Mouse (Mus musculus): Measurements from ENCODE around the gene Larp4b. TPM values are rescaled to one million over a fixed set of nuclear protein-coding genes. Genes with fewer than 3 reads are reported as not detected.

Gene Larp4b
- total RNA-seq, 4 experiments from 2014 or later: 61.6 to 73.6 (median 64.8) TPM

- no peak for DNase-seq (ENCODE audit: low spot score in 2 of 2)
These were observed 84.6 kb downstream of the Larp4b start for GRCm38 (mm10) chr13:9178270-9178669.

- no peak for DNase-seq (ENCODE audit: low spot score in 2 of 2)
These were observed 85.0 kb downstream of the Larp4b start for GRCm38 (mm10) chr13:9178718-9179117.

- DNase-seq (ENCODE audit: low spot score in 2 of 2): no peak
These were observed 86.5 kb downstream of the Larp4b start for GRCm38 (mm10) chr13:9180221-9180620.

- no peak for DNase-seq (ENCODE audit: low spot score in 2 of 2)
These were observed 87.4 kb downstream of the Larp4b start for GRCm38 (mm10) chr13:9181106-9181505.

- peak; percentile 48 for DNase-seq (ENCODE audit: low spot score in 2 of 2)
These were observed 88.1 kb downstream of the Larp4b start for GRCm38 (mm10) chr13:9181666-9182264.

- no peak for DNase-seq (ENCODE audit: low spot score in 2 of 2)
These were observed 90.6 kb downstream of the Larp4b start for GRCm38 (mm10) chr13:9184281-9184680.

- DNase-seq (ENCODE audit: low spot score in 2 of 2): no peak
These were observed 91.0 kb downstream of the Larp4b start for GRCm38 (mm10) chr13:9184716-9185115.

GRCm38 (mm10) chr13:9187156-9187555 lies 93.5 kb downstream of the Larp4b start:
- DNase-seq (ENCODE audit: low spot score in 2 of 2): no peak

- DNase-seq (ENCODE audit: low spot score in 2 of 2): no peak
These were observed 94.2 kb downstream of the Larp4b start for GRCm38 (mm10) chr13:9187566-9188530.

- no peak for DNase-seq (ENCODE audit: low spot score in 2 of 2)
These were observed 95.8 kb downstream of the Larp4b start for GRCm38 (mm10) chr13:9189481-9189880.

GRCm38 (mm10) chr13:9191172-9192140 lies 97.8 kb downstream of the Larp4b start:
- DNase-seq (ENCODE audit: low spot score in 2 of 2): peak; percentile 43 to 44

- no peak for DNase-seq (ENCODE audit: low spot score in 2 of 2)
These were observed 99.2 kb downstream of the Larp4b start for GRCm38 (mm10) chr13:9192797-9193330.

GRCm38 (mm10) chr13:9194656-9195055 lies 101.0 kb downstream of the Larp4b start:
- DNase-seq (ENCODE audit: low spot score in 2 of 2): no peak

- DNase-seq (ENCODE audit: low spot score in 2 of 2): no peak
These were observed 101.9 kb downstream of the Larp4b start for GRCm38 (mm10) chr13:9195565-9195964.

GRCm38 (mm10) chr13:9198106-9198505 lies 104.4 kb downstream of the Larp4b start:
- no peak for DNase-seq (ENCODE audit: low spot score in 2 of 2)

GRCm38 (mm10) chr13:9198728-9199464 lies 105.2 kb downstream of the Larp4b start:
- DNase-seq (ENCODE audit: low spot score in 2 of 2): no peak

- DNase-seq (ENCODE audit: low spot score in 2 of 2): no peak
These were observed 105.8 kb downstream of the Larp4b start for GRCm38 (mm10) chr13:9199465-9199844.

- no peak for DNase-seq (ENCODE audit: low spot score in 2 of 2)
These were observed 129.2 kb downstream of the Larp4b start for GRCm38 (mm10) chr13:9222761-9223405.
